Mouse (Mus musculus) myocyte (in vitro differentiated cells): ENCODE results near the gene Recql5.

ENCODE experiments used
- CEBPB ChIP-seq: IDR thresholded peaks from 2 replicates; pipeline ENCODE4 v1.6.1; 2011; ENCODE audit warnings: mild to moderate bottlenecking, moderate library complexity; ENCODE audit not compliant: poor library complexity, insufficient read depth, severe bottlenecking
- REST ChIP-seq: IDR thresholded peaks from one replicate; pipeline ENCODE4 v1.6.1; 2011; ENCODE audit warnings: mild to moderate bottlenecking, control low read depth, moderate library complexity; ENCODE audit not compliant: insufficient read depth, insufficient read length
- SRF ChIP-seq: IDR thresholded peaks from one replicate; pipeline ENCODE4 v1.6.1; 2011; ENCODE audit warnings: low read depth; ENCODE audit not compliant: control insufficient read depth, insufficient read length

DNA sequence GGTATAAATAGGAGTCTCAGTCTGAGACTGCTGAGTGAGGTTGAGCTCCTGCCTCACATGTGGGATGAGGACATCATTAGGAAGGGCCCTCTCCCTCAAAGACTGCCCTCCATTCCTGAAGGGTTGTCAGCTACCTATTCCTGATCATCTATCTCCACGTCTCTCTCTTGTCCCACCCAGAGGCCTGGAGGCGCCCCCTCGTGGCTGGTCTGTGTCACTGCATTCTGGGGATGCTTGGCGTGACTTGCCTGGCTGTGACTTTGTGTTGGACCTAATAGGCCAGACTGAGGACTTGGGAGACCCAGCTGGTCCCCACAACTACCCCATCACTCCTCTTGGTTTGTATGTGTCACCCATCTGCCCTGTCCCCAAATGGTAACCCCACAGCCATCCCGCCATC is 52.3 kb downstream of the Recql5 start:
- no peak for TF ChIP-seq REST
- no peak for TF ChIP-seq SRF
- no peak for TF ChIP-seq CEBPB
